Mouse (Mus musculus): Measurements from ENCODE around the gene Rasd2. TPM values are rescaled to one million over a fixed set of nuclear protein-coding genes. Genes with fewer than 3 reads are reported as not detected.

Rasd2 gene
- polyA plus RNA-seq, 1 experiment = not detected

GRCm38 (mm10) chr8:75199914-75200313, 13.8 kb upstream of the Rasd2 start:
- no peaks in the 10 kb centered on the region for H3K79me2 ChIP-seq (ENCODE audit: control insufficient read depth, insufficient read depth)
- no peaks in the 10 kb centered on the region for H3K36me3 ChIP-seq (ENCODE audit: control insufficient read depth, insufficient read depth)
- no peak overlapping the region for H3K4me3 ChIP-seq
- H3K27me3 ChIP-seq (ENCODE audit: control insufficient read depth, insufficient read depth, insufficient read length) = peaks cover 18% of the 10 kb centered on the region
- no peak overlapping the region for H3K4me2 ChIP-seq (ENCODE audit: low read depth)
- H3ac ChIP-seq (ENCODE audit: control insufficient read depth, insufficient read length) = no peak overlapping the region
- TF ChIP-seq MYOD1 (IDR thresholded peaks at IDR 0.05; ENCODE audit: control insufficient read depth in 1 of 3, insufficient read length in 2 of 3, low read depth in 2 of 3) (no peak), USF1 (IDR thresholded peaks at IDR 0.05; ENCODE audit: low read depth) (no peak), MYOG (IDR thresholded peaks at IDR 0.05; ENCODE audit: control insufficient read depth in 1 of 3, insufficient read depth in 1 of 3, insufficient read length in 2 of 3, low read depth in 2 of 3) (no peak), POLR2A (IDR thresholded peaks at IDR 0.05; ENCODE audit: insufficient read length, low read depth) (no peak), REST (IDR thresholded peaks at IDR 0.05; ENCODE audit: insufficient read depth, insufficient read length) (no peak), CEBPB (IDR thresholded peaks at IDR 0.05; ENCODE audit: insufficient read depth, poor library complexity, severe bottlenecking) (no peak), E2F4 (IDR thresholded peaks at IDR 0.05; ENCODE audit: insufficient read depth) (no peak), MAX (IDR thresholded peaks at IDR 0.05; ENCODE audit: low read depth) (no peak), TCF12 (IDR thresholded peaks at IDR 0.05; ENCODE audit: insufficient read depth, poor library complexity, severe bottlenecking) (no peak), POLR2AphosphoS2 (IDR thresholded peaks at IDR 0.05; ENCODE audit: insufficient read length, low read depth) (no peak), TCF3 (IDR thresholded peaks at IDR 0.05; ENCODE audit: insufficient read length, low read depth) (no peak), SRF (IDR thresholded peaks at IDR 0.05; ENCODE audit: control insufficient read depth, insufficient read length, low read depth) (no peak)

- no peaks in the 10 kb centered on the region for H3K36me3 ChIP-seq (ENCODE audit: control insufficient read depth, insufficient read depth)
- H3K27me3 ChIP-seq (ENCODE audit: control insufficient read depth, insufficient read depth, insufficient read length) = peaks cover 18% of the 10 kb centered on the region
- no peak overlapping the region for H3K4me2 ChIP-seq (ENCODE audit: low read depth)
- no peaks in the 10 kb centered on the region for H3K79me2 ChIP-seq (ENCODE audit: control insufficient read depth, insufficient read depth)
- no peak overlapping the region for H3ac ChIP-seq (ENCODE audit: control insufficient read depth, insufficient read length)
- no peak overlapping the region for H3K4me3 ChIP-seq
- TF ChIP-seq TCF12 (IDR thresholded peaks at IDR 0.05; ENCODE audit: insufficient read depth, poor library complexity, severe bottlenecking) (no peak), POLR2AphosphoS2 (IDR thresholded peaks at IDR 0.05; ENCODE audit: insufficient read length, low read depth) (no peak), CEBPB (IDR thresholded peaks at IDR 0.05; ENCODE audit: insufficient read depth, poor library complexity, severe bottlenecking) (no peak), E2F4 (IDR thresholded peaks at IDR 0.05; ENCODE audit: insufficient read depth) (no peak), REST (IDR thresholded peaks at IDR 0.05; ENCODE audit: insufficient read depth, insufficient read length) (no peak), SRF (IDR thresholded peaks at IDR 0.05; ENCODE audit: control insufficient read depth, insufficient read length, low read depth) (no peak), MYOD1 (IDR thresholded peaks at IDR 0.05; ENCODE audit: control insufficient read depth in 1 of 3, insufficient read length in 2 of 3, low read depth in 2 of 3) (no peak), MAX (IDR thresholded peaks at IDR 0.05; ENCODE audit: low read depth) (no peak), MYOG (IDR thresholded peaks at IDR 0.05; ENCODE audit: control insufficient read depth in 1 of 3, insufficient read depth in 1 of 3, insufficient read length in 2 of 3, low read depth in 2 of 3) (no peak), POLR2A (IDR thresholded peaks at IDR 0.05; ENCODE audit: insufficient read length, low read depth) (no peak), USF1 (IDR thresholded peaks at IDR 0.05; ENCODE audit: low read depth) (no peak), TCF3 (IDR thresholded peaks at IDR 0.05; ENCODE audit: insufficient read length, low read depth) (no peak)
These were observed 11.6 kb upstream of the Rasd2 start for GRCm38 (mm10) chr8:75202041-75202656.

GRCm38 (mm10) chr8:75202913-75203312, 10.8 kb upstream of the Rasd2 start:
- H3K27me3 ChIP-seq (ENCODE audit: control insufficient read depth, insufficient read depth, insufficient read length) = peaks cover 13% of the 10 kb centered on the region
- H3K36me3 ChIP-seq (ENCODE audit: control insufficient read depth, insufficient read depth) = no peaks in the 10 kb centered on the region
- TF ChIP-seq POLR2AphosphoS2 (IDR thresholded peaks at IDR 0.05; ENCODE audit: insufficient read length, low read depth) (no peak), MYOD1 (IDR thresholded peaks at IDR 0.05; ENCODE audit: control insufficient read depth in 1 of 3, insufficient read length in 2 of 3, low read depth in 2 of 3) (no peak), E2F4 (IDR thresholded peaks at IDR 0.05; ENCODE audit: insufficient read depth) (no peak), TCF12 (IDR thresholded peaks at IDR 0.05; ENCODE audit: insufficient read depth, poor library complexity, severe bottlenecking) (no peak), USF1 (IDR thresholded peaks at IDR 0.05; ENCODE audit: low read depth) (no peak), SRF (IDR thresholded peaks at IDR 0.05; ENCODE audit: control insufficient read depth, insufficient read length, low read depth) (no peak), MYOG (IDR thresholded peaks at IDR 0.05; ENCODE audit: control insufficient read depth in 1 of 3, insufficient read depth in 1 of 3, insufficient read length in 2 of 3, low read depth in 2 of 3) (no peak), TCF3 (IDR thresholded peaks at IDR 0.05; ENCODE audit: insufficient read length, low read depth) (no peak), POLR2A (IDR thresholded peaks at IDR 0.05; ENCODE audit: insufficient read length, low read depth) (no peak), CEBPB (IDR thresholded peaks at IDR 0.05; ENCODE audit: insufficient read depth, poor library complexity, severe bottlenecking) (no peak), MAX (IDR thresholded peaks at IDR 0.05; ENCODE audit: low read depth) (no peak), REST (IDR thresholded peaks at IDR 0.05; ENCODE audit: insufficient read depth, insufficient read length) (no peak)
- H3K4me2 ChIP-seq (ENCODE audit: low read depth) = no peak overlapping the region
- no peak overlapping the region for H3K4me3 ChIP-seq
- no peak overlapping the region for H3ac ChIP-seq (ENCODE audit: control insufficient read depth, insufficient read length)
- no peaks in the 10 kb centered on the region for H3K79me2 ChIP-seq (ENCODE audit: control insufficient read depth, insufficient read depth)

GRCm38 (mm10) chr8:75203420-75203819, 10.3 kb upstream of the Rasd2 start:
- H3K36me3 ChIP-seq (ENCODE audit: control insufficient read depth, insufficient read depth) = no peaks in the 10 kb centered on the region
- H3ac ChIP-seq (ENCODE audit: control insufficient read depth, insufficient read length) = no peak overlapping the region
- no peak overlapping the region for H3K4me2 ChIP-seq (ENCODE audit: low read depth)
- H3K4me3 ChIP-seq = no peak overlapping the region
- TF ChIP-seq SRF (IDR thresholded peaks at IDR 0.05; ENCODE audit: control insufficient read depth, insufficient read length, low read depth) = no peak
- H3K27me3 ChIP-seq (ENCODE audit: control insufficient read depth, insufficient read depth, insufficient read length) = peaks cover 13% of the 10 kb centered on the region
- no peaks in the 10 kb centered on the region for H3K79me2 ChIP-seq (ENCODE audit: control insufficient read depth, insufficient read depth)
